ENCODE assay signal across 19 mouse cellular contexts in the genomic region with DNA sequence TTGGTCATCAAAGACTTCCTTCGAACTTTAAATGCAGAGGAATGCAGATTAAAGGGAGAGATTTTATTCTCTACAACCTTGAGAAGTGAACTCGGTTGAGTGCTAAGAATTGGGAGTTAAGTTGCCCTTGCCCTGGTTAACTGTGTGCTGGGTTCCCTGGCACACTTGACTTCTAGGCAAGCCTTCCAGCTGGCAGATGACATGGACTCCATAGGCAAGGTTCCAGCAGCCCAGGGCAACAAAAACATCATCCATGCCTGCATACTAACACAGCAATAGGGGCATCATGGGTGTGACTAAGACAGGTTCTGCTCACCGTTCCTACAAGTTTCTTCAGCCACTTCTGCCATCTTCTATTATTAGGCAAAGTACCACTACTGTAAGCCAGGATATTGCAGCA. TPM values are rescaled to one million over a fixed set of nuclear protein-coding genes. Genes with fewer than 3 reads are reported as not detected.
DNase-seq lines count a peak whose midpoint lies in the region; ATAC-seq and TF ChIP-seq lines count a peak whose summit lies in the region.
"Had no signal": no experiment of that assay in that cellular context is flagged by ENCODE, and none has a peak within 500 bp of the region (broad histone marks: within the 10 kb centered on the region; RNA-seq: fewer than 3 reads in every experiment).

No protein-coding gene starts in this region.

- intact Hi-C loops in left cerebral cortex, postnatal 4 days (cut with DNase I) = no loop called here
- intact Hi-C loops in left cerebral cortex, adult 2 months (cut with DNase I) = no loop called here
- intact Hi-C loops in heart, postnatal 25 days (cut with DNase I) = no loop called here

- 0 out of 2 replicates have a peak overlapping the region, but pooled peaks have one; percentile 65 for H3K27ac ChIP-seq in forebrain, embryonic 10.5 days
- H3K27ac ChIP-seq in forebrain, embryonic 11.5 days (ENCODE audit: low read depth, low read length) = no peak overlapping the region
- H3K27ac ChIP-seq in left cerebral cortex, adult 2 months = no peak overlapping the region
- H3K27ac ChIP-seq: embryonic facial prominence, embryonic 10.5 days; heart, embryonic 13.5 days; hindbrain, embryonic 12.5 days; kidney, postnatal 0 days; limb, embryonic 13.5 days had no signal

- whole genome bisulfite sequencing in forebrain, embryonic 10.5 days = 90% methylated on average over 3 of the region's 3 CpGs
- 93% methylated on average over 3 of the region's 3 CpGs for WGBS in forebrain, embryonic 11.5 days

- no peaks in the 10 kb centered on the region for H3K36me3 ChIP-seq in forebrain, embryonic 10.5 days (replicated peaks)
- no peaks in the 10 kb centered on the region for H3K36me3 ChIP-seq in forebrain, embryonic 11.5 days (ENCODE audit: control insufficient read depth, insufficient read depth, low read length)
- H3K36me3 ChIP-seq: embryonic facial prominence, embryonic 10.5 days; heart, embryonic 13.5 days; hindbrain, embryonic 12.5 days; limb, embryonic 13.5 days; midbrain, embryonic 15.5 days had no signal

- peaks cover 18% of the 10 kb centered on the region for H3K4me1 ChIP-seq in forebrain, embryonic 10.5 days
- H3K4me1 ChIP-seq in forebrain, embryonic 11.5 days (replicated peaks; ENCODE audit: control insufficient read depth, insufficient read depth, low read length) = no peaks in the 10 kb centered on the region
- H3K4me1 ChIP-seq: embryonic facial prominence, embryonic 10.5 days; hindbrain, embryonic 12.5 days; limb, embryonic 13.5 days; midbrain, embryonic 15.5 days had no signal

- no peaks in the 10 kb centered on the region for H3K27me3 ChIP-seq in forebrain, embryonic 10.5 days (ENCODE audit: poor library complexity, severe bottlenecking)
- H3K27me3 ChIP-seq in forebrain, embryonic 11.5 days (ENCODE audit: control insufficient read depth, insufficient read depth, low read length) = no peaks in the 10 kb centered on the region
- H3K27me3 ChIP-seq: heart, embryonic 13.5 days; hindbrain, embryonic 12.5 days; limb, embryonic 13.5 days; megakaryocyte, embryonic 14.5 days; midbrain, embryonic 15.5 days had no signal

- no peak overlapping the region for H3K4me3 ChIP-seq in forebrain, embryonic 10.5 days
- H3K4me3 ChIP-seq in forebrain, embryonic 11.5 days (ENCODE audit: low read depth, low read length) = no peak overlapping the region
- no peak overlapping the region for H3K4me3 ChIP-seq in left cerebral cortex, adult 2 months
- H3K4me3 ChIP-seq: embryonic facial prominence, embryonic 10.5 days; heart, embryonic 13.5 days; hindbrain, embryonic 12.5 days; limb, embryonic 13.5 days; megakaryocyte, embryonic 14.5 days; midbrain, embryonic 15.5 days had no signal

- no peaks in the 10 kb centered on the region for H3K9me3 ChIP-seq in forebrain, embryonic 10.5 days
- H3K9me3 ChIP-seq in forebrain, embryonic 11.5 days (ENCODE audit: control insufficient read depth, low read length) = no peaks in the 10 kb centered on the region
- H3K9me3 ChIP-seq: embryonic facial prominence, embryonic 10.5 days; G1E; heart, embryonic 13.5 days; hindbrain, embryonic 12.5 days; limb, embryonic 13.5 days; megakaryocyte, embryonic 14.5 days; midbrain, embryonic 15.5 days had no signal

- no peak overlapping the region for H3K9ac ChIP-seq in forebrain, embryonic 11.5 days (ENCODE audit: low read length)
- H3K9ac ChIP-seq: heart, embryonic 13.5 days; hindbrain, embryonic 12.5 days; limb, embryonic 13.5 days; midbrain, embryonic 15.5 days had no signal

- no peak overlapping the region for H3K4me2 ChIP-seq in forebrain, embryonic 11.5 days (ENCODE audit: low read depth, low read length, severe bottlenecking)
- H3K4me2 ChIP-seq: heart, embryonic 13.5 days; hindbrain, embryonic 12.5 days; limb, embryonic 13.5 days; midbrain, embryonic 15.5 days had no signal

- peak; percentile 62 for DNase-seq in adrenal gland, postnatal 10 days
- DNase-seq in adrenal gland, postnatal 4 days (ENCODE audit: low spot score in 2 of 2) = no peak
- no peak for DNase-seq in forebrain, embryonic 10.5 days (ENCODE audit: extremely low spot score, low spot score)
- DNase-seq in forebrain, embryonic 11.5 days (ENCODE audit: low spot score) = no peak
- peak; percentile 24 for DNase-seq in left cerebral cortex, postnatal 4 days
- no peak for DNase-seq in left cerebral cortex, adult 2 months (ENCODE audit: extremely low spot score in 1 of 2, low spot score in 2 of 2)
- peak; percentile 13 for DNase-seq in heart, postnatal 25 days (ENCODE audit: low spot score)
- DNase-seq in ovary, adult 18-20 months (ENCODE audit: low spot score) = no peak
- DNase-seq: lung, postnatal 10 days had no signal

- ATAC-seq in forebrain, embryonic 11.5 days (replicated peaks; ENCODE audit: low FRiP score) = no peak
- ATAC-seq: CD4-positive, CD25-positive, alpha-beta regulatory T cell, adult 4 months; forebrain, embryonic 16.5 days; midbrain, embryonic 15.5 days had no signal

- no peak for TF ChIP-seq CTCF in left cerebral cortex, adult 2 months (IDR thresholded peaks at IDR 0.05)

RNA-seq across cellular contexts. Expression of a gene that starts 58.8 kb away (rescaled TPM):
- total RNA-seq in adrenal gland, postnatal 10 days (2021) = 10 to 100 TPM; 25.9 to 27.6 TPM
- 10 to 100 TPM; 34.7 to 39.2 TPM for total RNA-seq in adrenal gland, postnatal 4 days (2021)
- polyA plus RNA-seq in forebrain, embryonic 10.5 days (2016; fragmentation: Nextera tagmentation; extraction: Ambion mirVana) = 12.8 and 13.0 TPM in 2 replicates
- polyA plus RNA-seq in forebrain, embryonic 11.5 days (2014; fragmentation: Nextera tagmentation; extraction: Ambion mirVana) = 15.0 and 17.4 TPM in 2 replicates
- total RNA-seq in left cerebral cortex, postnatal 4 days (2021) = 10 to 100 TPM; 10.4 to 12.4 TPM
- total RNA-seq in left cerebral cortex, adult 2 months (2021) = 10 to 100 TPM; 22.4 to 24.1 TPM
- 10 to 100 TPM; 11.2 to 12.4 TPM for total RNA-seq in heart, postnatal 25 days (2021)

Comparison
In these comparisons a context has a peak if more than half of its experiments do, and no peak if none do; other contexts are left out.
1. DNase-seq: peak in adrenal gland, postnatal 10 days (single experiment), left cerebral cortex, postnatal 4 days (single experiment) and heart, postnatal 25 days (single experiment); none in adrenal gland, postnatal 4 days (0 of 2), forebrain, embryonic 10.5 days (single experiment), forebrain, embryonic 11.5 days (single experiment), left cerebral cortex, adult 2 months (0 of 2) and ovary, adult 18-20 months (single experiment).